Mouse (Mus musculus): ENCODE data around the gene Col6a4.

GRCm38 (mm10) chr9:106077953-106078352 is 18.6 kb downstream of the Col6a4 start:
- TF ChIP-seq CTCF (IDR thresholded peaks at IDR 0.05; ENCODE audit: low read depth, low read length) (no peak), POLR2A (IDR thresholded peaks at IDR 0.05; ENCODE audit: extremely low read depth, insufficient read depth, low read length) (no peak)

All from liver, adult 2 months (tissue).